Mouse (Mus musculus) forebrain, embryonic 12.5 days (tissue): ENCODE data around the gene Hoxb2. TPM values are rescaled to one million over a fixed set of nuclear protein-coding genes. Genes with fewer than 3 reads are reported as not detected.

Experiments
- microRNA counts: library from miRNA; unstranded; fragments of <30 nt; microRNA quantifications from one replicate; lab custom pipeline; 2017
- microRNA-seq: library from miRNA; unstranded; fragments of <30 nt; microRNA quantifications from one replicate; pipeline ENCODE4, GENCODE M21; 2017
- polyA plus RNA-seq: library from polyadenylated mRNA; unstranded; fragments of >200 nt; fragmentation: Nextera tagmentation; extraction: Ambion mirVana; gene quantifications from 2 replicates; pipeline ENCODE4 v1.2.1, GENCODE M21; 2016

Hoxb2 gene
- polyA plus RNA-seq, 1 experiment from 2014 or later: 0.15 TPM

MicroRNAs within 50 kb of the gene (microRNA counts, 519-probe panel; counts per million panel counts)
- microRNA mmu-miR-10a (lab: Ali Mortazavi, UCI): not detected

Small RNA genes within 50 kb of the gene (microRNA-seq; reads per million reads assigned to microRNA genes)
- gene Mir10a: 69.4 reads per million, percentile 46 among the genes with 10 or more reads in this experiment

Other genes with a start within 250 kb of the Hoxb2 start
- gene Calcoco2, start 238.6 kb upstream of the Hoxb2 start, polyA plus RNA-seq: not detected in 2 replicates
- gene Ttll6, start 216.7 kb upstream of the Hoxb2 start, polyA plus RNA-seq: 0.28 and 0.32 TPM in 2 replicates
- not detected in 2 replicates for gene Hoxb13, start 156.2 kb upstream of the Hoxb2 start, polyA plus RNA-seq
- gene Hoxb9, start 79.1 kb upstream of the Hoxb2 start, polyA plus RNA-seq: not detected in 2 replicates
- not detected in 2 replicates for gene Hoxb8, start 68.6 kb upstream of the Hoxb2 start, polyA plus RNA-seq
- gene Hoxb7, start 63.9 kb upstream of the Hoxb2 start, polyA plus RNA-seq: not detected in 2 replicates
- not detected in 2 replicates for gene Hoxb6, start 58.0 kb upstream of the Hoxb2 start, polyA plus RNA-seq
- not detected in 2 replicates for gene Hoxb5, start 47.2 kb upstream of the Hoxb2 start, polyA plus RNA-seq
- not detected in 2 replicates for gene Hoxb4, start 32.3 kb upstream of the Hoxb2 start, polyA plus RNA-seq
- gene Hoxb3, start 27.2 kb upstream of the Hoxb2 start, polyA plus RNA-seq: not detected in 2 replicates
- not detected in 2 replicates for gene Hoxb1, start 15.2 kb downstream of the Hoxb2 start, polyA plus RNA-seq
- gene Skap1, start 114.1 kb downstream of the Hoxb2 start, polyA plus RNA-seq: 3.2 and 4.1 TPM in 2 replicates